Mouse (Mus musculus): Measurements from ENCODE around the gene Etl4. TPM values are rescaled to one million over a fixed set of nuclear protein-coding genes. Genes with fewer than 3 reads are reported as not detected.

Etl4 gene
- polyA plus RNA-seq, 1 experiment from 2014 or later, result 12.3 TPM

DNA sequence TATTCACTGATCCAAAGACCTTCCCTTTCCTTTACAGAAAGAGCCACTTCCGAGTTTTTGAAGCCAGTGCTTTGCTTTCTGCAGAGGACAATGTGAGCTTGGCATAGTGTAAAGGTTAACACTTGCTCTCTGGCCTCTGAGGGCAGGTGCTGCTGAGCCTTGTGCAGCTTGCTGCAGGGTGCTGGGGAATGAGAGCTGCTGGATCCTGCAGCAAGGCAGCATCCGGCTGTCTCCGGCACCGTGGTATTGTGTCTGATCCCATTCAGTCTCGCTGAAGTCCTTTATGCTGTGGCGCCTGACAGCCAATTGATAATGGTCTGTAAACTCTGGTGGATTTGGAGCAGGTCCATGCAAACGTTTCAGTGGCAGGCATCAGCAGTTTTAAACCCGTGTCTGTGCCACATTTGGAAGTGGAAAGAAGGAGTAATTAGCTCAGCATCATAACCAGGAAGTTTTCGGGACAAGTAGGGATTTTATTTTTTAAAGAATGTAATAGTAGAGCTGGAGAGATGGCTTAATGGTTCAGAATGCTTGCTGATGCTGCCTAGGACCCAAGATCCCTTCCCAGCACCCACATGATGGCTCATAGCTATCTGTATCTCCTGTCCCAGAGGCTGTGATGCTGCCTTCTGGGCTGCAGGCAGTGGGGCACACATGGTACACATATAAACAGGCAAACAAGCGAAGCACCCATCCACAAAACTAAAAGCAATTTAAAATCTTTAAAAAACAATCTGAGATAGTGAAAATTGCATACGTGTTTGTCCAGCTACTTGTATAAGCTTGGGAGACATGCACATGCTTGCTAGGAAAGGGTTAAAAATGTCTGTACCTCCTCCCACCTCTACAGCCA lies 637.1 kb downstream of the Etl4 start:
- Histone ChIP-seq H3K27me3 (replicated peaks) (no peaks in the 10 kb centered on the region), H3K36me3 (no peaks in the 10 kb centered on the region), H3K27ac (ENCODE audit: poor library complexity, severe bottlenecking) (no peak overlapping the region), H3K4me3 (peak overlapping the region; percentile 35), H3K4me2 (peak overlapping the region; percentile 68), H3K9me3 (replicated peaks) (no peaks in the 10 kb centered on the region), H3K9ac (peak overlapping the region; percentile 45; the same call in 1 of the 2 replicates), H3K4me1 (replicated peaks) (peaks cover 20% of the 10 kb centered on the region)
- WGBS, result 18% methylated on average over 11 of the region's 11 CpGs
- ATAC-seq (ENCODE audit: insufficient number of reproducible peaks, low FRiP score), result no peak

DNA sequence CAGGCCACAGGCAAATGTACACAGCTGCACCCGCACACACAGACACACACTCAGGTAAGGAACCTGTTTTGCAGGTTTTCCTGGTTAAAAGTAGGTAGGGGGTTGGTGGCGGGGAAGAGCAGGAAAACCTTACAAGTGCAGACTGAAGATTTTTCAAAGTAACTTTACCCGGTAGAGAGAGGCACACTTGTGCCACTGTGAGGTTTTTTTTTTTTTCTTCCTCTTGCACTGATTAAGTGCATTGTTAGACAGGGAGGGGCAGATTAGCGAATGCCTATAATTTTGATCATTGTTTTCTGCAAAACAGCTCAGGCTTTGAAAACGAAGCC lies 637.7 kb downstream of the Etl4 start:
- peaks cover 20% of the 10 kb centered on the region for H3K4me1 ChIP-seq (replicated peaks)
- H3K27me3 ChIP-seq (replicated peaks), result no peaks in the 10 kb centered on the region
- no peak for ATAC-seq (ENCODE audit: insufficient number of reproducible peaks, low FRiP score)
- H3K36me3 ChIP-seq, result no peaks in the 10 kb centered on the region
- peak overlapping the region; percentile 68 for H3K4me2 ChIP-seq
- WGBS, result 13% methylated on average over 5 of the region's 5 CpGs
- no peaks in the 10 kb centered on the region for H3K9me3 ChIP-seq (replicated peaks)
- 0 out of 2 replicates have a peak overlapping the region, but pooled peaks have one; percentile 45 for H3K9ac ChIP-seq
- H3K4me3 ChIP-seq, result peak overlapping the region; percentile 35
- no peak overlapping the region for H3K27ac ChIP-seq (ENCODE audit: poor library complexity, severe bottlenecking)

DNA sequence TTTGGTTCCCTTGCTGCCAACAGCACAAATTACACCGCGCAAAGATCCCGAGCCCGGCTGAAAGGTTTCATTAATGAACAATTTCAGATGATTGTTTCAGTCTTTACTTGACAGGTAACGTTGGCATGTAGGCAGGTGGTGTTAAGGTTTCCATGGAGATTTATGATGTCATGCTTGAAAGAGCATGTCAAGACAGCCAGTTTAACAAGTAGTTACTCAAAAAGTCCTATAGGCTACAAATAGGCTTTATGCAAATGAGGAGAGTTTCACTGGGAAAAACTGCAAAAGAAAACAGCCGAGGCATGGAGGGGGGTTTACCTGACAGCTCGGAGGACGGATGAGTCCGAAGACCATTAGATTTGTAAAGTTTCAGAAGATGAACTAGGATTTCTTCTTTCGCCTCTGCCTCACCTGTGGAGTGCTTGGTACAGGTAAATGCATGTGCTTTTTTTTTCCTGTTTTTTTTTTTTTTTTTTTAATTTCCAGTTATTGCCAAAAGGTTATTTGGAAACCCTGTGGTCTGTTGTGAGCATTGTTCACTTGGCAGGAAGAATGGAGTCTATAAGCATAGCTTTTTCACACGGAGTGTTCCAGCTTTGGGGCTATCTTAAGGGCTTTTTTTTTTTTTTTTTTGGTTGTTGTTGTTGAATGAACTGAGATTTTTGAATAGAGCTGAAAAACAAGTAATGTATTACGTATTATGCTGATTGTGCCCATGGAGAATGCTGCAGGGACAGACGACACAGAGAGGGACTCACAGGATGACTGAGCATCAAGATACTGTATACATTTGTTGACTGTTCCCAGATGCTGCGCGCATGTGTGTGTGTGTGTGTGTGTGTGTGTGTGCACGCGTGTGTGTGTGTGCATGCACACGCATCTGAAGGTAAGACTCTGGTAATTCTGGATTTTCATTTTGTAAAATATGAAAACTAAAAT lies 638.4 kb downstream of the Etl4 start:
- no peak overlapping the region for H3K27ac ChIP-seq (ENCODE audit: poor library complexity, severe bottlenecking)
- H3K9ac ChIP-seq, result no peak overlapping the region
- H3K9me3 ChIP-seq (replicated peaks), result no peaks in the 10 kb centered on the region
- ATAC-seq (ENCODE audit: insufficient number of reproducible peaks, low FRiP score), result no peak
- 47% methylated on average over 18 of the region's 18 CpGs for WGBS
- H3K4me3 ChIP-seq, result peak overlapping the region; percentile 35
- peak overlapping the region; percentile 68 for H3K4me2 ChIP-seq
- peaks cover 20% of the 10 kb centered on the region for H3K4me1 ChIP-seq (replicated peaks)
- H3K27me3 ChIP-seq (replicated peaks), result no peaks in the 10 kb centered on the region
- no peaks in the 10 kb centered on the region for H3K36me3 ChIP-seq

DNA sequence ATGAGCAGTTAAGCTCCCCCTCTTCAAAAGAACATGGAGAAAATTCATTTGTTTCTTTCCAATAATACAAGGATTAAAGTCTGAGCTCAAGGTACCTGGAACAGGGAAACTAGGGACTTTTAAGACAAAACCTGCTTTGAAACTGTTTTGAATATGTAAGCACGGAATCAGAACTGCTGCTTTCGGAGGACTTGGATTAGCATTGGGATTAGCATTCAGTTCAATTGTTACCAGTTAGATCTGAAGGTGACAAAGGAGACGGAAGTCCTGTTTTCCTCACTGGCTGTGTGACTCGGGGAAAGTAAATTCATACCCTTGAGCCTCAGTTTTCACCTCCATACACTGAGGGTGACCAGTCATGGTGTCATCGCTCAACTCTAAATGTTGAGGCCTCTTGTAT lies 639.5 kb downstream of the Etl4 start:
- Histone ChIP-seq H3K9ac (no peak overlapping the region), H3K9me3 (replicated peaks) (no peaks in the 10 kb centered on the region), H3K27ac (ENCODE audit: poor library complexity, severe bottlenecking) (no peak overlapping the region), H3K27me3 (replicated peaks) (no peaks in the 10 kb centered on the region), H3K4me3 (no peak overlapping the region), H3K4me1 (replicated peaks) (peaks cover 20% of the 10 kb centered on the region), H3K4me2 (no peak overlapping the region), H3K36me3 (no peaks in the 10 kb centered on the region)
- 72% methylated on average over 5 of the region's 5 CpGs for WGBS
- no peak for ATAC-seq (ENCODE audit: insufficient number of reproducible peaks, low FRiP score)

DNA sequence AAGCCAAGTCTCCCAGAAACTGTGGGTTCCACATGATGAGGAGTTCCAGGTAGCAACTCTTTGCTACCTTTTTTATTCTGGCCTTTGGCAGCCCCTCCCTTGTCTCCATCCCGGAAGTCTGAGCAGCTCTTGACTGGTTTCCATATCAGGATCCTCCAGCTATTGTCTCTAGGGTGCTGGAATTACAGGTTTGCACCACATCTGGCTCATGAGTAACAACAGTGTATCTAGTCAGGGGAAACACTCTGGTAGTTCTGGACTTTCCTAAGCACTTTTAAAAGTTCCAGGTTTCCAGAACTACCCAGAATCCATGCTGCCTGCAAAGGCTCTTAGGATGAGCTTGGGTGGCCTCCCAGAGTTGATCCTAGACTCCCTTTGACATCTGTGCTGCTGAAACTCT lies 640.4 kb downstream of the Etl4 start:
- no peak for ATAC-seq (ENCODE audit: insufficient number of reproducible peaks, low FRiP score)
- Histone ChIP-seq H3K27ac (ENCODE audit: poor library complexity, severe bottlenecking) (no peak overlapping the region), H3K9me3 (replicated peaks) (no peaks in the 10 kb centered on the region), H3K27me3 (replicated peaks) (no peaks in the 10 kb centered on the region), H3K9ac (no peak overlapping the region), H3K36me3 (no peaks in the 10 kb centered on the region), H3K4me1 (replicated peaks) (peaks cover 20% of the 10 kb centered on the region), H3K4me2 (no peak overlapping the region), H3K4me3 (no peak overlapping the region)
- 36% methylated on average over 1 of the region's 1 CpGs for WGBS

DNA sequence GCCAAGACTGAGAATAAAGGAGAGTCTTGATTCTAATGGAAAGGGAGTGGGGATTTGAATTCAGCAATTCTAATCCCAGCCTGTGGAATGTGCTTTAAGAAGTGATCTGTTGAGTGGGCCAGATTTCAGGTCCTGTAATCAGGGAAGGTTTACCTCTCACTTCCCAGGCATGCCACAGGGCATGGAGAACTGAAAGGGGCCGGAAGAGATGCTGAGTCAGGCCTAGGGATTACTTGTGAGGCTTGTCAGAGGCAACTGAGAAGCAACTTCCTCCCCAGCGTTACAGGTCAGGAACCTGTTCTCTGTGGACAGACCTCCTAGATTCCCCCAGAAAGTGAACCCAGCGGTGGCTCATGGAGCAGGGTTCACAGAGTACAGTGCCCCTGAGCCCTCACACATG lies 646.1 kb downstream of the Etl4 start:
- Histone ChIP-seq H3K27me3 (replicated peaks) (no peaks in the 10 kb centered on the region), H3K4me1 (replicated peaks) (peaks cover 15% of the 10 kb centered on the region), H3K36me3 (no peaks in the 10 kb centered on the region), H3K4me3 (no peak overlapping the region), H3K27ac (ENCODE audit: poor library complexity, severe bottlenecking) (no peak overlapping the region), H3K4me2 (no peak overlapping the region), H3K9me3 (replicated peaks) (no peaks in the 10 kb centered on the region), H3K9ac (no peak overlapping the region)
- ATAC-seq (ENCODE audit: insufficient number of reproducible peaks, low FRiP score), result no peak
- 58% methylated on average over 3 of the region's 3 CpGs for WGBS

DNA sequence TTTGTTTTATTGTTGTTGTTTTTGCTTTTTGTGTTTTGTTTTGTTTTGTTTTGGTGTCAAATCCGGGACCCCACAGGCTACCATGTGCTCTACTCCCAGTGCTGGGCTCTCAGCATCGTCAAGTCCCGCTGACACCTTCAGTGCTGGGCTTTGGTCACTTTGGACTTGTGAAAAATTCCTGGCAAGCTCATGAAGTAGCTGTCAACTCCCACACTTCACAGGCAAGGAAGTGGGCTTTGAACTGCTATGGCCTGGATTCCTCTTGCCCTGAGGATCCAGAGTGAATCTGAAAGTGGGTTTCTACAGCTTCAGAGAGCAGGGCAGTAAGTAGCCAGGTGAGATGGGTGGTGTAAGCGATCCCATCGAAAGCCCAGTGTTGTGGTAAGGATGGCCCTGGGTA lies 649.5 kb downstream of the Etl4 start:
- Histone ChIP-seq H3K9me3 (replicated peaks) (no peaks in the 10 kb centered on the region), H3K4me2 (no peak overlapping the region), H3K4me1 (replicated peaks) (peaks cover 27% of the 10 kb centered on the region), H3K36me3 (no peaks in the 10 kb centered on the region), H3K27ac (ENCODE audit: poor library complexity, severe bottlenecking) (no peak overlapping the region; the same call in 1 of the 2 replicates), H3K27me3 (replicated peaks) (no peaks in the 10 kb centered on the region), H3K9ac (no peak overlapping the region), H3K4me3 (no peak overlapping the region)
- 60% methylated on average over 5 of the region's 5 CpGs for WGBS
- peak; percentile 36; the same call in 1 of the 2 replicates for ATAC-seq (ENCODE audit: insufficient number of reproducible peaks, low FRiP score)

DNA sequence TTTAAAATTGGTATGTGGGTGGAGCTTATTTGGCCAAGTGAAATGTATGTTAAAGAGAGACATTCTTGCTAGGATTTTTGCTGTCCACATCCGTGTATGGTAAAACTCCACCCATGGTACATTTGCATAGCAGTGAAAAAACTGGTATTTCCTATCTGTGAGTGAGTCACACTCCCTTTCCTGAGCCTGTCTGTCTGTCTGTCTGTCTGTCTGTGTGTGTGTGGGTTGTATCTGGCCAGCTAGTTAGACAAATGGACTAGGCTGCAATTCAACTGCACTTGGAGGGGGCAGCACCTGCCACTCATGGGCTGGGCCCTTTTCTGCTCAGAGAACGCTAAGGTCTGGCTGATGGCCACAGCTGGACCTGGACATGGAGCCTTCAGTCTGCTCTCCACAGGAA lies 650.1 kb downstream of the Etl4 start:
- no peaks in the 10 kb centered on the region for H3K9me3 ChIP-seq (replicated peaks)
- WGBS, result 57% methylated on average over 2 of the region's 2 CpGs
- H3K4me3 ChIP-seq, result no peak overlapping the region
- H3K9ac ChIP-seq, result no peak overlapping the region
- no peak overlapping the region for H3K27ac ChIP-seq (ENCODE audit: poor library complexity, severe bottlenecking)
- H3K27me3 ChIP-seq (replicated peaks), result no peaks in the 10 kb centered on the region
- ATAC-seq (ENCODE audit: insufficient number of reproducible peaks, low FRiP score), result no peak
- no peak overlapping the region for H3K4me2 ChIP-seq
- no peaks in the 10 kb centered on the region for H3K36me3 ChIP-seq
- peaks cover 31% of the 10 kb centered on the region for H3K4me1 ChIP-seq (replicated peaks)

DNA sequence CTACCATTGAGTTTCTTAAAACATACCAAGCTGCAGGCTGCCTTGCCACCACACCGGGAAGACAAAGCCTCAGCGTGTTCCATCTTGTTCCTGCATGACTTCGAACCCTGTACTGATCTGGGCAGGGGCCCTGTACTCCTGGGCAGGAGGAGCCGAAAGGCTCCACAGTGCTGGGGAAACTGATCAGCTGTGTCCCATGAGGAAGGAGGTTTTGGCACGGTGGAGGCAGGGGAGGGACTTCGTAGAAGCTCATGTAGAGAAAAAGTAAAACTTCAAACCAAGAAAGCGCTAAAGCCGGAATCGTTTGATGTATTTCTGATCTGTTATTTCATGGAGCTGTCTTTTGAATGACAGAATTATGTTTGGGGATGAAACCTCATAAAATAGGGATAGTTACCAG lies 651.0 kb downstream of the Etl4 start:
- no peaks in the 10 kb centered on the region for H3K27me3 ChIP-seq (replicated peaks)
- 90% methylated on average over 9 of the region's 9 CpGs for WGBS
- no peaks in the 10 kb centered on the region for H3K9me3 ChIP-seq (replicated peaks)
- H3K4me2 ChIP-seq, result no peak overlapping the region
- H3K36me3 ChIP-seq, result no peaks in the 10 kb centered on the region
- no peak overlapping the region for H3K9ac ChIP-seq
- peaks cover 35% of the 10 kb centered on the region for H3K4me1 ChIP-seq (replicated peaks)
- no peak overlapping the region for H3K4me3 ChIP-seq
- H3K27ac ChIP-seq (ENCODE audit: poor library complexity, severe bottlenecking), result no peak overlapping the region
- ATAC-seq (ENCODE audit: insufficient number of reproducible peaks, low FRiP score), result no peak

DNA sequence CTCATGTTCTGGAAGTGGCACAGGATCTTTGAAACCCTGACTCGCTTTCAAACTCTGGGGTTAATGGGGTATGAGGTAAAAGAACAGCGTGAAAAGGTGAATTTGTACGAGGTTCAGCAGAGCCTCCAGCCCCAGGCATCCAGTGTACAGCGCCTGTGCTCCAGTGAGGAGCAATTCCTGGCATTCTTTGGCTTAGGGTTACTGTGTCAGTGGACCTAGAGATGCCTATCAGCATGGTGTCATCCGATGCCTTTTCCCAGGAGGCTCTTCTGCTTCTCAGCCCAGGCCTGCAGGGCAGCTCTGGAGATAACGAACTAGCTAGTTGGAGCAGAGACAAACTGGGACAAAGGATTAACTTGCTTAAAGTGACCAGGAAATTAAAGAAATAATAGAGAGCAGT lies 653.5 kb downstream of the Etl4 start:
- Histone ChIP-seq H3K27ac (ENCODE audit: poor library complexity, severe bottlenecking) (no peak overlapping the region), H3K4me3 (no peak overlapping the region), H3K27me3 (replicated peaks) (no peaks in the 10 kb centered on the region), H3K9ac (no peak overlapping the region), H3K36me3 (no peaks in the 10 kb centered on the region), H3K9me3 (replicated peaks) (no peaks in the 10 kb centered on the region), H3K4me2 (no peak overlapping the region), H3K4me1 (replicated peaks) (peaks cover 32% of the 10 kb centered on the region)
- 29% methylated on average over 6 of the region's 6 CpGs for WGBS
- ATAC-seq (ENCODE audit: insufficient number of reproducible peaks, low FRiP score), result no peak

DNA sequence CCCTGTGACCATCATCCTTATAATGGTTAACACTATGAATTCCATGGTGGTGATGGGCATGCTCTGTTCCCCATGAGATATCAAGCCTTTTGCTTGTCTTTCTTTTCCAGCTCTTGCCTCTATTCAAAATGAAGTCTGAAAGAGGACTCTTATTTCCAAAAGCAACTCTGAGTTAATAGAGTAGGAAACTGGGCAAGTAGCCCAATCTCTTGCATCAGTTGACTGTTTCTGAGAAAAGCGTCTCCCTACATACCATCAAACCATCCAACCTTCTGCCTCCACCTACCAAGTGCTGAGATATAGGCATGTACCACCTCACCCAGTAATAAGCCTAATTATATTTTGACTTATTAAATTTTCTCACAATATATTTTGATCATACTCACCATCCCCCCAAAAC lies 658.9 kb downstream of the Etl4 start:
- Histone ChIP-seq H3K4me2 (no peak overlapping the region), H3K36me3 (no peaks in the 10 kb centered on the region), H3K4me3 (no peak overlapping the region), H3K9ac (no peak overlapping the region), H3K4me1 (replicated peaks) (peaks cover 11% of the 10 kb centered on the region; the same call in 1 of the 2 replicates), H3K27me3 (replicated peaks) (no peaks in the 10 kb centered on the region), H3K9me3 (replicated peaks) (no peaks in the 10 kb centered on the region), H3K27ac (ENCODE audit: poor library complexity, severe bottlenecking) (no peak overlapping the region)
- 70% methylated on average over 1 of the region's 1 CpGs for WGBS
- no peak for ATAC-seq (ENCODE audit: insufficient number of reproducible peaks, low FRiP score)

Data from heart, embryonic 12.5 days (tissue).